In genomic region chr2:125106536-125106935, GRCm38 (mm10) we compare ENCODE assay signal across 30 mouse cellular contexts. TPM values are rescaled to one million over a fixed set of nuclear protein-coding genes. Genes with fewer than 3 reads are reported as not detected.
"Had no signal": no experiment of that assay in that cellular context is flagged by ENCODE, and none has a peak within 500 bp of the region (broad histone marks: within the 10 kb centered on the region; RNA-seq: fewer than 3 reads in every experiment).

No protein-coding gene starts in this region.

RNA-seq across cellular contexts. Expression of gene Ctxn2, which starts 30.0 kb away (rescaled TPM):
- total RNA-seq: gastrocnemius, adult 2 months; gastrocnemius, postnatal 10 days; gastrocnemius, postnatal 25 days; gastrocnemius, postnatal 4 days; granulocyte monocyte progenitor cell, adult 5-6 weeks; heart, adult 18-20 months; heart, adult 8-10 months; heart, postnatal 10 days; heart, postnatal 25 days; heart, postnatal 4 days; liver, adult 2 months had no signal
- polyA plus RNA-seq: heart, embryonic 10.5 days; heart, embryonic 12.5 days; heart, embryonic 14.5 days; heart, embryonic 16.5 days; inflammation-experienced regulatory T-cells, adult 6 months; intestine, embryonic 15.5 days; kidney, embryonic 14.5 days; kidney, embryonic 16.5 days; large intestine, adult 2 months; limb, embryonic 11.5 days; limb, embryonic 13.5 days; limb, embryonic 15.5 days; liver, adult 2 months; liver, embryonic 12.5 days; liver, embryonic 14.5 days; liver, embryonic 16.5 days had no signal

RNA-seq across cellular contexts. Expression of gene Slc24a5, which starts 38.6 kb away (rescaled TPM):
- total RNA-seq: gastrocnemius, adult 2 months; gastrocnemius, postnatal 25 days; left cerebral cortex, postnatal 4 days had no signal
- polyA plus RNA-seq: intestine, postnatal 0 days had no signal

RNA-seq across cellular contexts. Expression of gene Slc12a1, which starts 45.8 kb away (rescaled TPM):
- total RNA-seq: gastrocnemius, adult 2 months; gastrocnemius, postnatal 10 days; gastrocnemius, postnatal 25 days; gastrocnemius, postnatal 4 days; granulocyte monocyte progenitor cell, adult 5-6 weeks; heart, adult 18-20 months; heart, adult 8-10 months; heart, postnatal 10 days; heart, postnatal 25 days; heart, postnatal 4 days; left cerebral cortex, postnatal 25 days; liver, adult 2 months had no signal
- polyA plus RNA-seq: heart, embryonic 10.5 days; heart, embryonic 14.5 days; heart, embryonic 16.5 days; hindbrain, embryonic 10.5 days; inflammation-experienced regulatory T-cells, adult 6 months; intestine, embryonic 15.5 days; intestine, postnatal 0 days; large intestine, adult 2 months; limb, embryonic 11.5 days; limb, embryonic 13.5 days; limb, embryonic 15.5 days; liver, adult 2 months; liver, embryonic 12.5 days; liver, embryonic 14.5 days had no signal
